Mouse (Mus musculus) retina, postnatal 1 day (tissue): ENCODE measurements around the gene Hao1.
A peak's percentile ranks its signal among the peaks of the same experiment; 100 is the strongest.

Source experiments
- DNase-seq: peaks from one replicate; pipeline ENCODE4 v3.0.0-alpha.2; 2012

Gene Hao1

GRCm38 (mm10) chr2:134460831-134461230 lies 93.3 kb downstream of the Hao1 start:
- DNase-seq = no peak

- DNase-seq = peak; percentile 14
These were observed 98.1 kb downstream of the Hao1 start for GRCm38 (mm10) chr2:134456065-134456505.

GRCm38 (mm10) chr2:134452748-134453147 lies 101.4 kb downstream of the Hao1 start:
- peak; percentile 10 for DNase-seq

- DNase-seq = no peak
These were observed 103.2 kb downstream of the Hao1 start for GRCm38 (mm10) chr2:134450976-134451375.
